Mouse (Mus musculus): ENCODE measurements around the gene Garnl3. TPM values are rescaled to one million over a fixed set of nuclear protein-coding genes. Genes with fewer than 3 reads are reported as not detected.

Garnl3 gene
- total RNA-seq (2014; rRNA removed) (96.9 and 105 TPM in 2 replicates), polyA plus RNA-seq (2015; fragmentation: Nextera tagmentation; extraction: Ambion mirVana) (56.1 and 57.0 TPM in 2 replicates)

- ATAC-seq (peak; percentile 58), DNase-seq (ENCODE audit: low spot score) (peak; percentile 73)
- Histone ChIP-seq H3K4me2 (ENCODE audit: low read depth, low read length) (peak within 1 kb of the TSS; percentile 98), H3K9ac (replicated peaks; ENCODE audit: low read length) (peak within 1 kb of the TSS; percentile 77), H3K36me3 (ENCODE audit: insufficient read depth, low read length) (peaks cover 6% of the 10 kb centered on the region; the same call in 1 of the 2 replicates), H3K4me3 (ENCODE audit: low read length) (peak within 1 kb of the TSS; percentile 78), H3K27ac (peak within 1 kb of the TSS; percentile 52), H3K9me3 (ENCODE audit: low read length) (no peaks in the 10 kb centered on the region), H3K27me3 (ENCODE audit: insufficient read depth, low read length) (no peaks in the 10 kb centered on the region), H3K4me1 (ENCODE audit: insufficient read depth, low read length) (peaks cover 10% of the 10 kb centered on the region)
- WGBS = 2% methylated on average over 22 of the region's 22 CpGs
- TF ChIP-seq CTCF (IDR thresholded peaks at IDR 0.05; ENCODE audit: low read depth) = peak; percentile 90
These were observed at the start of gene Garnl3 for GRCm38 (mm10) chr2:33131500-33132092. Gene Garnl3, minus strand, starts transcription at chr2:33131654.

GRCm38 (mm10) chr2:33179930-33180630, 48.6 kb upstream of the Garnl3 start:
- 29% methylated on average over 16 of the region's 16 CpGs for WGBS
- Histone ChIP-seq H3K9me3 (ENCODE audit: low read length) (no peaks in the 10 kb centered on the region), H3K27ac (0 out of 2 replicates have a peak overlapping the region, but pooled peaks have one; percentile 12), H3K9ac (replicated peaks; ENCODE audit: low read length) (no peak overlapping the region), H3K4me1 (ENCODE audit: insufficient read depth, low read length) (peaks cover 27% of the 10 kb centered on the region), H3K4me2 (ENCODE audit: low read depth, low read length) (no peak overlapping the region), H3K27me3 (ENCODE audit: insufficient read depth, low read length) (no peaks in the 10 kb centered on the region), H3K36me3 (ENCODE audit: insufficient read depth, low read length) (no peaks in the 10 kb centered on the region), H3K4me3 (ENCODE audit: low read length) (no peak overlapping the region)
- TF ChIP-seq CTCF (IDR thresholded peaks at IDR 0.05; ENCODE audit: low read depth) = no peak
- DNase-seq (ENCODE audit: low spot score) (peak; percentile 28), ATAC-seq (0 out of 2 replicates have a peak, but pooled peaks have one; percentile 5)

GRCm38 (mm10) chr2:33179171-33179929, 47.9 kb upstream of the Garnl3 start:
- H3K27ac ChIP-seq = peak overlapping the region; percentile 56; the same call in 1 of the 2 replicates
- whole genome bisulfite sequencing = 31% methylated on average over 14 of the region's 14 CpGs
- H3K27me3 ChIP-seq (ENCODE audit: insufficient read depth, low read length) = no peaks in the 10 kb centered on the region
- ATAC-seq (no peak), DNase-seq (ENCODE audit: low spot score) (peak; percentile 37)
- H3K9me3 ChIP-seq (ENCODE audit: low read length) = no peaks in the 10 kb centered on the region
- H3K9ac ChIP-seq (replicated peaks; ENCODE audit: low read length) = no peak overlapping the region
- H3K36me3 ChIP-seq (ENCODE audit: insufficient read depth, low read length) = no peaks in the 10 kb centered on the region
- TF ChIP-seq CTCF (IDR thresholded peaks at IDR 0.05; ENCODE audit: low read depth) = no peak
- H3K4me2 ChIP-seq (ENCODE audit: low read depth, low read length) = no peak overlapping the region
- H3K4me3 ChIP-seq (ENCODE audit: low read length) = no peak overlapping the region
- H3K4me1 ChIP-seq (ENCODE audit: insufficient read depth, low read length) = peaks cover 27% of the 10 kb centered on the region

- Histone ChIP-seq H3K4me1 (ENCODE audit: insufficient read depth, low read length) (peaks cover 27% of the 10 kb centered on the region), H3K9me3 (ENCODE audit: low read length) (no peaks in the 10 kb centered on the region), H3K36me3 (ENCODE audit: insufficient read depth, low read length) (no peaks in the 10 kb centered on the region), H3K4me3 (ENCODE audit: low read length) (no peak overlapping the region), H3K27me3 (ENCODE audit: insufficient read depth, low read length) (no peaks in the 10 kb centered on the region), H3K4me2 (ENCODE audit: low read depth, low read length) (no peak overlapping the region), H3K9ac (replicated peaks; ENCODE audit: low read length) (no peak overlapping the region), H3K27ac (peak overlapping the region; percentile 56; the same call in 1 of the 2 replicates)
- DNase-seq (ENCODE audit: low spot score) (peak; percentile 71), ATAC-seq (peak; percentile 89)
- no peak for TF ChIP-seq CTCF (IDR thresholded peaks at IDR 0.05; ENCODE audit: low read depth)
- 42% methylated on average over 11 of the region's 11 CpGs for WGBS
These were observed 46.9 kb upstream of the Garnl3 start for GRCm38 (mm10) chr2:33178243-33178932.

- H3K4me3 ChIP-seq (ENCODE audit: low read length) = no peak overlapping the region
- ATAC-seq (no peak), DNase-seq (ENCODE audit: low spot score) (no peak)
- H3K36me3 ChIP-seq (ENCODE audit: insufficient read depth, low read length) = peaks cover 4% of the 10 kb centered on the region; the same call in 1 of the 2 replicates
- no peak for TF ChIP-seq CTCF (IDR thresholded peaks at IDR 0.05; ENCODE audit: low read depth)
- 84% methylated on average over 12 of the region's 12 CpGs for WGBS
- H3K27ac ChIP-seq = peak overlapping the region; percentile 56; the same call in 1 of the 2 replicates
- no peak overlapping the region for H3K9ac ChIP-seq (replicated peaks; ENCODE audit: low read length)
- H3K27me3 ChIP-seq (ENCODE audit: insufficient read depth, low read length) = no peaks in the 10 kb centered on the region
- peaks cover 27% of the 10 kb centered on the region for H3K4me1 ChIP-seq (ENCODE audit: insufficient read depth, low read length)
- H3K9me3 ChIP-seq (ENCODE audit: low read length) = no peaks in the 10 kb centered on the region
- no peak overlapping the region for H3K4me2 ChIP-seq (ENCODE audit: low read depth, low read length)
These were observed 46.2 kb upstream of the Garnl3 start for GRCm38 (mm10) chr2:33177443-33178242.
